Mouse (Mus musculus) thymus, adult 2 months (tissue): ENCODE measurements around the gene Troap.

Experiments
- CTCF ChIP-seq: fragments of 200-500 bp; IDR thresholded peaks from 2 replicates; pipeline ENCODE4 v1.5.1; 2012; ENCODE audit warnings: mild to moderate bottlenecking, control low read depth, low read length, moderate library complexity, borderline replicate concordance; ENCODE audit not compliant: control insufficient read depth, poor library complexity, insufficient read depth; ENCODE audit errors: extremely low read depth
- POLR2A ChIP-seq: fragments of 200-500 bp; IDR thresholded peaks from 2 replicates; pipeline ENCODE4 v1.6.1; 2012; ENCODE audit warnings: mild to moderate bottlenecking, low read length, control low read depth, moderate library complexity; ENCODE audit not compliant: control insufficient read depth, poor library complexity, insufficient read depth; ENCODE audit errors: extremely low read depth

- TF ChIP-seq POLR2A (no peak), CTCF (no peak)
Measured at GRCm38 (mm10) chr15:99113396-99113975, 39.1 kb downstream of the Troap start.
